Mouse (Mus musculus) frontal cortex, postnatal 25 days (tissue): ENCODE measurements around the gene Pex6.

Experiments
- DNase-seq, 2 experiments: peaks; one replicate each; pipeline ENCODE4 v3.0.0; 2022; ENCODE audit warnings: low spot score in 2 of 2

Pex6 gene

GRCm38 (mm10) chr17:46701489-46701888 is 9.8 kb upstream of the Pex6 start:
- no peak for DNase-seq

GRCm38 (mm10) chr17:46702100-46702499 is 9.2 kb upstream of the Pex6 start:
- DNase-seq = no peak

GRCm38 (mm10) chr17:46702506-46702905 is 8.8 kb upstream of the Pex6 start:
- DNase-seq = no peak

GRCm38 (mm10) chr17:46703971-46704886 is 7.0 kb upstream of the Pex6 start:
- DNase-seq = no peak

GRCm38 (mm10) chr17:46704887-46705835 is 6.1 kb upstream of the Pex6 start, which contains the start of gene Ppp2r5d:
Ppp2r5d (minus strand) TSS chr17:46705111.
- peak; percentile 92 to 95 for DNase-seq

- no peak for DNase-seq
These were observed 4.7 kb upstream of the Pex6 start for GRCm38 (mm10) chr17:46706375-46707089.

- DNase-seq = peak in 1 of 2 experiments; percentile 33
These were observed 479 bp downstream of the Pex6 start for GRCm38 (mm10) chr17:46711612-46712271.

- no peak for DNase-seq
These were observed 1.2 kb downstream of the Pex6 start for GRCm38 (mm10) chr17:46712442-46712841.

GRCm38 (mm10) chr17:46713849-46714248 is 2.6 kb downstream of the Pex6 start:
- no peak for DNase-seq

GRCm38 (mm10) chr17:46714756-46715481 is 3.7 kb downstream of the Pex6 start:
- no peak for DNase-seq

GRCm38 (mm10) chr17:46721077-46721476 is 9.8 kb downstream of the Pex6 start:
- no peak for DNase-seq

GRCm38 (mm10) chr17:46724477-46725084 is 13.3 kb downstream of the Pex6 start:
- DNase-seq = no peak

GRCm38 (mm10) chr17:46725273-46725672 is 14.0 kb downstream of the Pex6 start:
- DNase-seq = no peak

GRCm38 (mm10) chr17:46725731-46726645 is 14.7 kb downstream of the Pex6 start:
- no peak for DNase-seq

GRCm38 (mm10) chr17:46727271-46727670 is 16.0 kb downstream of the Pex6 start:
- no peak for DNase-seq

- DNase-seq = no peak
These were observed 16.8 kb downstream of the Pex6 start for GRCm38 (mm10) chr17:46728021-46728420.

- no peak for DNase-seq
These were observed 17.2 kb downstream of the Pex6 start for GRCm38 (mm10) chr17:46728496-46728895.

GRCm38 (mm10) chr17:46728904-46729318 is 17.6 kb downstream of the Pex6 start, which contains the start of gene Gnmt:
Gnmt (minus strand) TSS chr17:46729168.
- DNase-seq = no peak

GRCm38 (mm10) chr17:46734055-46734454 is 22.8 kb downstream of the Pex6 start:
- no peak for DNase-seq
